In the genomic region with DNA sequence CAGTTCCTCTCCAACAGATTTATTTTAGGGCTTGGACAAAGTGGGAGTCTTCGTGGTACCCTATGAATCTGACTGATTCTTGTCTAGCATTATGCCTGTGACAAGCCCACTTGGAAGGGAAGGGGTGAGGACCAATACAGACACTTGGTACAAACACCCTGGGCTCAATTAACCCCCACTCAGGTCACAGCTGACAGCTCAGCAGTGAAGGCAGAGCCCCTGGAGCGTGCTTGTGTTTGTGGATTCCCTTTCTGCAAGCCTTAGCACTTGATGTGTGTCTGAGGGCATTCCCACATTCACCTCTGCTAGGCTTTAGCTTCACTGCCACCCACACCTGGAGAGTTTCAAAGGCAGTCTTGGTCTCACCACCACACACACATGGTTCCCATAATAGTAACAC, we compare ENCODE assay signal across 18 mouse cellular contexts. TPM values are rescaled to one million over a fixed set of nuclear protein-coding genes. Genes with fewer than 3 reads are reported as not detected.
"Had no signal": no experiment of that assay in that cellular context is flagged by ENCODE, and none has a peak within 500 bp of the region (broad histone marks: within the 10 kb centered on the region; RNA-seq: fewer than 3 reads in every experiment).

No protein-coding gene starts in this region.

- H3K27ac ChIP-seq: midbrain, embryonic 10.5 days; midbrain, embryonic 12.5 days; neural tube, embryonic 13.5 days; neural tube, embryonic 15.5 days; stomach, embryonic 15.5 days had no signal

- ATAC-seq: midbrain, embryonic 16.5 days had no signal

- H3K4me2 ChIP-seq: lung, embryonic 14.5 days; midbrain, embryonic 12.5 days; neural tube, embryonic 13.5 days; neural tube, embryonic 15.5 days; stomach, embryonic 15.5 days had no signal

- H3K4me1 ChIP-seq: stomach, embryonic 15.5 days had no signal

- H3K9ac ChIP-seq: lung, embryonic 14.5 days; midbrain, embryonic 12.5 days; neural tube, embryonic 13.5 days; neural tube, embryonic 15.5 days; stomach, embryonic 15.5 days had no signal

- H3K36me3 ChIP-seq: midbrain, embryonic 10.5 days; midbrain, embryonic 12.5 days; neural tube, embryonic 13.5 days; neural tube, embryonic 15.5 days; stomach, embryonic 15.5 days had no signal

- H3K9me3 ChIP-seq: midbrain, embryonic 10.5 days; midbrain, embryonic 12.5 days; neural tube, embryonic 13.5 days; neural tube, embryonic 15.5 days; stomach, embryonic 15.5 days had no signal

- DNase-seq: lung, adult 18-20 months; lung, embryonic 14.5 days; lung, postnatal 10 days; lung, postnatal 4 days; midbrain, embryonic 14.5 days; right cerebral cortex, postnatal 14 days; thymus, adult 2 months; thymus, postnatal 25 days; thymus, postnatal 4 days had no signal

- H3K4me3 ChIP-seq: midbrain, embryonic 10.5 days; midbrain, embryonic 12.5 days; myocyte; neural tube, embryonic 13.5 days; neural tube, embryonic 15.5 days; stomach, embryonic 15.5 days had no signal

RNA-seq across cellular contexts. Expression of a gene that starts 1.8 kb away (rescaled TPM):
- total RNA-seq: megakaryocyte, adult 5-6 weeks; megakaryocyte-erythroid progenitor cell, adult 5-6 weeks had no signal
